Mouse (Mus musculus) kidney, adult 11 months (tissue): ENCODE results near the gene Gm26602.

Source experiments
- DNase-seq: peaks from one replicate; pipeline ENCODE4 v3.0.0; 2022

Gene Gm26602

DNA sequence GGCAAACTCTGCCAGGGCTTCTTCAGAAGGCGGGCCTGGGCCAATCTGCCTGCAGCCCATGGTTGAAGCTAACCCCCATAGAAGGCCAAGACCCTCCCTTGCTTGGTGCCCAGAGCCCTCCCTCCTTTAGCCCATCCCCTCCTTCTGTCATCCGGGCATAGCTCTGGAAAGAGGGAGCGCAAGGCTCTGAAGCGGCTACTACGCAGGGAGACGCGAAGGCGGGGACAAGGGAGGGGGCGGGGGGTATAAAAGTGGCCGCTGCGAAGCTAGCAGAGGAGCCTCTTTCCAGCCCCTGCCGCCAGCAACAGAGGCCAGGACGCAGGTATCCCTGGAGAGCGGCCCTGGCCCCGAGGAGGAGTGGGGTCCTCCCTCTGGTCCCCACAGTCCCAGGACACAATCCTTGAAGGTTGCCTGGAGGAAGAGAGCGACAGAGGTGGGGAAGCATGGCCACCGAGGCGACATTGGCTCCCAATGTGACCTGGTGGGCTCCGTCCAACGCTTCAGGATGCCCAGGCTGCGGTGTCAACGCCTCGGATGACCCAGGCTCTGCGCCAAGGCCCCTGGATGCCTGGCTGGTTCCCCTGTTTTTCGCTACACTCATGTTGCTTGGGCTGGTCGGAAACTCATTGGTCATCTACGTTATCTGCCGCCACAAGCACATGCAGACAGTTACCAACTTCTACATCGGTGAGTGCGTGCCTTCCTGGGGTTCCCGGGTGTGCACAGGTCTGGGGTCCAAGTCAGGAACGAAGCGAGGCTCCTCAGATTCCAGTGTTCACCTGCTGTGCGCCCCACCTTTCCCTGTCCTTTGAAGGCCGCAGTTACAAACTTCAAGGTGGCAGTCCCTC lies 7.8 kb downstream of the Gm26602 start:
- no peak for DNase-seq

DNA sequence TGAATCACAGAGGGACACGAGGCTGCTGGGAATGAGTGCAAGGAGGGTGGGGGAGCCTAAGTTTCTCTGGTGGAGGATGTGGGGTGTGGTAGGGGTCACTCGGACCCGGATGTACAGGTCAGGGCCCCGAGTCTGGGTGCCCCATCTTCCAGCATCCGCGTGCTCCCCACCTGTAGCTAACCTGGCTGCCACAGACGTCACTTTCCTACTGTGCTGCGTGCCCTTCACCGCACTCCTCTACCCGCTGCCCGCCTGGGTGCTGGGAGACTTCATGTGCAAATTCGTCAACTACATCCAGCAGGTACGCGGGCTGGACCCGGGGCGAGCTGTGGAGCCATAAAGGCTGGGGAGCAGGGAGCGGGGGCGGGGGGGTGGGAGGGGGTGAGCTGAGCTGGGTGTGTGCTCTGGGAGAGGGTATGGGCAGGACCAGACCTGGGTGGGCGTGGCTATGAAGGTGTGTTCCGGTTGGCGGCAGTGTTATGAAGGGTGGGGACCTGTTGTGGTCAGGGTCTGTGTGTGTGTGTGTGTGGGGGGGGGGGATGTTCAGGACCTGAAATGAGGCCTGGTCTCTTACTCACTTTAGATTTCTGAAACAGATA lies 8.7 kb downstream of the Gm26602 start:
- peak; percentile 29 for DNase-seq

DNA sequence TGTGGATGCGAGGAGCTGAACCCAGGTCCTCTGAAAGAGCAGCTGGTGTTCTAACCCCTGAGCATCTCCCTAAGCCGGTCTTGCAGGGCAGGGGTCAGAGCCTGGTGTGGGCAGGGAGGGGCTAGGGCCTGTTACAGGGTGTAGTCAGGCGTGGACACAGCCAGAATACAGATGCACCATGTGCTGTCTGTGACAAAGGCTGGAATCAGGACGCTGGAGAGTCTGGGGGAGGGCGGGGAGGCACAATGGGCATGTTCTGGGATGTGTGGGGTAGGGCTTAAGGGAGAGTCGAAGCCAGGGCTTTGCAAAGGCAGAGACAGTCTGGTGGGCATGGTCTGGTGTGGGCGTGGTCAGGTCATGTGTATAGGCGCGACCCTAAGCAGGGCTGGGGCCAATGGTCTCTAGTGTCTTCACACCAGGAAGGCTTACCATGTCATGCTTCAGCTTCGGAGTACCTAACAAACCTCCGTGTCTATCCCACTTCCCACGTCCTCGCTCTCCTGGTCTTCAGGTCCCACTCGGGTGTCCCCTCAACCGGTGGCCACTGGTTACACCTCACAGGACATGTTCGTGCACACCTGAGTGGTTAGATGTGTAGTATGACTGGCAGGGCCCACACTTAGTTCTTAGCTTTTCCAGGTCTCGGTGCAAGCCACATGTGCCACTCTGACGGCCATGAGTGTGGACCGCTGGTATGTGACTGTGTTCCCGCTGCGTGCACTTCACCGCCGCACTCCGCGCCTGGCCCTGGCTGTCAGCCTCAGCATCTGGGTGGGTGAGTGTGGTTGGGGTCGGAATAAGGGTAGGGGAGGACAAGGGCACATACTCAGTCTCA lies 9.6 kb downstream of the Gm26602 start:
- peak; percentile 11 for DNase-seq

DNA sequence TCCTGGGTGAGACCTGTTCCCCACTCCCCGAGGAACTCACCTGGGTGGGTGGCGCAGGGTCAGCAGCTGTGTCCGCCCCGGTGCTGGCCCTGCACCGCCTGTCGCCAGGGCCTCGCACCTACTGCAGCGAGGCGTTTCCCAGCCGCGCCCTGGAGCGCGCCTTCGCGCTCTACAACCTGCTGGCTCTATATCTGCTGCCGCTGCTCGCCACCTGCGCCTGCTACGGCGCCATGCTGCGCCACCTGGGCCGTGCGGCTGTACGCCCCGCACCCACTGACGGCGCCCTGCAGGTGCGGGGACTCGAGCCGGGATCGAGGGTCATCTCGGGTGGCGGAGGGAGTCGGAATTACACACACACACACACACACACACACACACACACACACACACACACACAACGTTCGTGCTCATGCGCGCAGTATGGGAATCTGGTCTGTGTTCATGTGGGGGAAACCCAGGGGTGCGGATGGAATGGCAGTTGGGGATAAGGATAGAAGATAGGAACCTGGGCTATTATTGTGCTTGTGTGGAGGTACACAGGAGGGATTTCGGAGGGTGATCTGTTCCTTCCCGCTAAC lies 10.4 kb downstream of the Gm26602 start, which contains the start of gene R3hdm4:
Gene R3hdm4, minus strand, starts transcription at position 251 of the 578 bp plus-strand sequence.
- no peak for DNase-seq

DNA sequence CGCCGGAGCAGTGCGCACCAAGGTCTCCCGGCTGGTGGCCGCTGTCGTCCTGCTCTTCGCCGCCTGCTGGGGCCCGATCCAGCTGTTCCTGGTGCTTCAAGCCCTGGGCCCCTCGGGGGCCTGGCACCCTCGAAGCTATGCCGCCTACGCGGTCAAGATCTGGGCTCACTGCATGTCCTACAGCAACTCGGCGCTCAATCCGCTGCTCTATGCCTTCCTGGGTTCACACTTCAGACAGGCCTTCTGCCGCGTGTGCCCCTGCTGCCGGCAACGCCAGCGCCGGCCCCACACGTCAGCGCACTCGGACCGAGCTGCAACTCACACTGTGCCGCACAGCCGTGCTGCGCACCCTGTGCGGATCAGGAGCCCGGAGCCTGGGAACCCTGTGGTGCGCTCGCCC lies 10.9 kb downstream of the Gm26602 start:
- DNase-seq = no peak

DNA sequence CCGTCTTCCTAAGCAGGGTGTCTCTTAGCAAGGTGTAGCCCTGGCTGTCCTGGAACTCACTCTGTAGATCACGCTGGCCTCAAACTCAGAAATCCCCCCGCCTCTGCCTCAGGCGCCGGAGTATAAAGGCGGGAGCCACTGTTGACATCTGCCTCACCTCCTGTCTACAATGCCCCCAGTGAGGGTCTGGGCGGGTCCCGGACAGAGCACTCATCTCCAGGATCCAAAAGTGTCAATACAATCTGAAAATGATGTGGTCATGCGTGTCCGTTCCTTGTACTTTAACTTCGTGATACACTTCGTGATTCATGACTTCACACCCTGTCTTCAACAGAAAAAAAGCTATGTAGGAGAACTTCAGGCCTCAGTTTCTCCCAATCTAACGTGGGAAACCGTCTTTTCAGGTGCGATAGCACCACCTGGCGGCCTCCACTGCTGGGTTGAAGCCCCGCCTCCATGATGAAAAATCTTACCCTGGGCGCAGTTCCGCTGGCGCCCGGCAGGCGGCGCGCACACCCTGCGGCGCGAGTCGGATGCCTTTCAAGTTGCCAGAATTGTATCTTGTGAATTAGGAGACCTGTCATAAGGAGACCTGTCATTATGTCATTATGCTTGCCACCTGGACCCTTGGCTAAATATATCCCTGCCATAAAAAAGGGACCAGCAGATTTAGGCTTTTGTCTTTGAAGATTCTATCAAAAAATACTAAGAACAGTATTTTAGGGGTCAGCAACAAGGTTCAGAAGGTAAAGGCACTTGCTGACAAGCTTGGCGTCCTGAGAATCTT lies 14.5 kb downstream of the Gm26602 start:
- DNase-seq = peak; percentile 87

DNA sequence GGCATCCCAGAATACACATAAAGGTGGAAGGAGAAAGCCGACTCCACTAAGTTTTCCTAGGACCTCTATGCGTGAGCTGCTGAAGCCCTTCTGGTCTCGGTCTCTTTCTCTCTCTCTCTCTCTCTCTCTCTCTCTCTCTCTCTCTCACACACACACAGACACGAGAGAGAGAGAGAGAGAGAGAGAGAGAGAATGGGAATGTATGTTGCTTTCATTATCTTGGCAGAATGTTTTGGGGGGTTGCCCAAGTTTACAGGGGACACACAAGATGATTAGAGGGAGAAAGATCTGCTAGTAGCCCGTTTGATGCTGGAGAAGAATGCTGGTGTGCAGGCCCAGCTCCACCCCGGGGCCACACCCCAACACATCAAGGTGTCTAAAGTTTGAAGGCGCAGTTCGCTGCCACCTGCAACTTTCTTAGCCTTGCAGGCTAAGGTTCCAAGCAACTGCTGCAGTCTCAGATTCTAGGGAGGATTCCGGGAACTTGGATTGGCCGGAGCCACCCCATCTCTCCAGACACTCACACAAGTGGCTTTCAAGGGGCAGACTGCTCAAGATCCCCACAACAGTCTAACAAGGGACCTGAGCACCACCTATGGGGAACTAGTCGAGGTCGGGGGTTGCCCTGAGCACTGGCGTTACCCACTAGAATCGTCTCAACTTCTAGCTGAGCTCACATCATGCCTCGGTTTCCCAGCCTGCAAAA lies 15.3 kb downstream of the Gm26602 start:
- DNase-seq = no peak

DNA sequence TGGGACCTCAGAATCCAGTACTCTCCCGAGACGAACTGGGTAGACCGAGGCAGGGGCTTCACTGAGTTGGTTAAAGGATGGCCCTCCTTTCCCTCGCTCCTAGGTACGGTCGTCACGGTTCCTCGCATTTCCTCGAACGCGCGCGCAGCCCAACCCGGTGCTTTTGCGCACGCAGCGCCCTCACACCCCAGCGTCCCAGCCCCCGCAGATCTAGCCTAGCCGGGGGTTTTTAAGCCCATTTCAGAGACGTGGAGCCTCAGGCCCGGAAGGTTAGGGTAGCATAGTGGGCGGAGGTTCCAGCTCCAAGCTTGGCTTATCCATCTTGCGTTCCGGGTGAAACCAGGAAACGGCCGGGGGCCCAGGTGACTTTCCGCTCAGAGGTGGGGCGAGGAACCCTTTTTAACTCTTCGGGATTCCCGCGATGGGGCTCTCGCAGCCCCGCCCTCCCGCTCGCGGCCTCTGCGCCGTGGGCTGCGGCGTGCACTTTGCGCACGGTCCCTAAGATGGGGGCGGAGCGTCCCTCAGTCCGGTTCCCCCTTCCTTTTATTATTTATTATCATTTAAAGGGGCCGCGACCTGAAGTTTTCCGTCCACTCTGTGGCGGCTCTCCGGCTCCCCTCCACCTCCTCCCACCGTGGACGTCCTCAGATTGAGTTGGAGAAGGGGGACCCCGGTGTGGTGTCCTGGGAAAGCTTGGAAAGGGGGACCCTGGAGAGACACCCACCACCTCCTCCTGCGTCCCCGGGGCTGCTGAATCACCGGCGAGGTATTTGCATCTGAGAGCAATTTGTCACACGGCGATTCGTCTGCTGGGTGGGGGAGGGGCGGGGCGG lies 16.1 kb downstream of the Gm26602 start, which contains the start of gene Arid3a:
Gene Arid3a, plus strand, starts transcription at position 553 of the 833 bp plus-strand sequence.
- peak; percentile 90 for DNase-seq

DNA sequence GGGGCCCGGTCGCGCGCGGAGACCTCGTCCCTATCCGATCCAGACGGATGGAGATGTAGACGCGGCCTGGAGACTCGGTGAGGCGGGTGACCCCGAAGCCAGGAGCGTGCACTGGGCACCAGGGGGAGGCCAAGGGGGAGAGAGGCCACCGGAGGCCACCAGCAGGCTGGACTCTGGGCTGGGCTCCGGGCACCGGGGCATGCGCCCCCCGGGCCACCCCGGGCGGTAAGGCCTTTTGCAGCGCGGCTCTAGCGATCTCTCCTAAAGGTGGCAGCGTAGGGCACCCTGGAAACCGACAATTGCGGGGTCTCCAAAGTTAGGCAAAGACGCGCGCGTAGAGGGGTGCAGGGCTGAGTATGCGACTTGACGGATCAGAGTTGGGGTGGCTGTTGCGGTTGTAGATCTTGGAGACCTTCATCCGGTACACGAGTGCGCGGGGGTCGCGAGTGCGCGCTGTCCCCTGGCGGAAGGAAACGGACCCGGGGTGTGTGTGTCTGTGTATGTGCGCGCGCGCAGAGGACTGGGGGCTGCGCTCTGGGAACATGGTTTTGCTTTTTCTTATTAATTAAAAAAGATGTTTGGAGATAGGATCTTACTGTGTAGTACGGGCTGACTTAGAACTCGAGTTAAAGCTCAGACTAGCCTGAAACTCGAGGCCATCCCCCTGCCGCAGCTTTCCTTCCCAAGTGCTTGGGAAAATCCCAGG lies 16.8 kb downstream of the Gm26602 start:
- DNase-seq = peak; percentile 57

DNA sequence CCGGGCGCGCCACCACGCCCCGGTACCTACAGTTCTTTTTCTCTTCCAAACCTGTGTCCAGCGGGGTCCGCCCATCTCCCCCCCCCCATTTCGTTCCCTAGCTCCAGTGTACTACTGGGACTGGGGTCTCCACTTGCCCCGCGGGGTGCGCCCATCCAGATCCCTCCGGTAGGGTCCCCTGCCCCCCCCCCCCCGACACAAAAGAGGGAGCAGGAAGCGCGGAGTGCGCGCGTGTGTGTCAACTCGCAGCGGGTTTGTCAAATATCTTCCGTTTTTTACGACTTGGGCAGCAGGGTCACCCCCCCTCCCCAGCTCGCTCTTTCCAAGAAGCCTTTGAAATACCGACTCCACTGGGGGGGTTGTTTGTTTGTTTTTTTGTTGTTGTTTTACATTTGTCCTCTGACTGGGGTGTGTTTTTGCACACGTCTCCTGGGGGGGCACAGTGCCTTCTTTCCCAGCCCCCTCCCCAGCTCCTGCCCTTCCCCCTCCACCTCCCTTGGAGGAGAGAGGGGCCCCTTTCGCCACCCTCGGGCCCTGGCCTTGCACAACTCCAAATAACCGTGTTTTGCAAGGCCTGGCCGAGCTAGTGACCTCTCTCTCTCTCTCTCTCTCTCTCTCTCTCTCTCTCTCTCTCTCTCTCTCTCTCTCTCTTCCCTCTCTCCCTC lies 17.5 kb downstream of the Gm26602 start:
- DNase-seq = no peak

DNA sequence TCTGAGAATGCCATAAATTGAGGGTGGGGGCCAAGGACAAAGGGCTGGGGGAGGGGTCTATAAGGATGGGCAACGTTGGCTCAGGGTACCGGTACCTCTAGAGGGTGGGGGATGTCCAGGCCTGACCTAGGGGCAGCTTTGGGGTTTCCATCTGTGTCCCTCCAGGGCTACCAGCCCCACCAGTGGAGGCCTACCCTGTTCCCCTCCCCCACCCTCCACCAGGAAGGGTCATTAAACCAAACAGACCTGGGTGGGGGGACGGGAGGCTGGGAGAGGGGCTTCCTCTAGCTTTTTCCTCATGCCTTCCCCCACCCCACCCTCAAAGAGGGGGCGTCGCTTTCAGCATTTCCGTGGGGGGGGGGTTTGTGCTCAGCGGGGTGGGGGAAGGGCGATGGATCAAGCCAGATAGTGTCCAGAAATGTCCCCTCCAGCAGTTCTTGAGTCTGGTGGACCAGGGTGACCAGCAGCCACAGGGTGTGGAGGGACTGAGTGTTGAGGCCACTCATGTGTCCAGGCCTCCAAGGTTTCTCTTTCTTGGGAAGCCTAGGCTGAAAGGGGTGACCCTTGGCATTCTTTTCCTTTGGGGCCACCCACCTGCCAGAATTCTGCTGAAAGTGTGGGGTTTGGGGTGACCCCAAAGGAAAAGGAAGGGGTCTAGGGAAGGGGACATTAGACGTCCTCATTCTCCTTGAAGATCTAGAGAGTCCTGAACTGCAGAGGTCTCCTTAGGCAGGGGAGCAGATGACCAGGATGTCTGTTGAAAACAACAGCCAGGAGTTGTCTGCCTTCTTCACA lies 18.4 kb downstream of the Gm26602 start:
- DNase-seq = no peak

DNA sequence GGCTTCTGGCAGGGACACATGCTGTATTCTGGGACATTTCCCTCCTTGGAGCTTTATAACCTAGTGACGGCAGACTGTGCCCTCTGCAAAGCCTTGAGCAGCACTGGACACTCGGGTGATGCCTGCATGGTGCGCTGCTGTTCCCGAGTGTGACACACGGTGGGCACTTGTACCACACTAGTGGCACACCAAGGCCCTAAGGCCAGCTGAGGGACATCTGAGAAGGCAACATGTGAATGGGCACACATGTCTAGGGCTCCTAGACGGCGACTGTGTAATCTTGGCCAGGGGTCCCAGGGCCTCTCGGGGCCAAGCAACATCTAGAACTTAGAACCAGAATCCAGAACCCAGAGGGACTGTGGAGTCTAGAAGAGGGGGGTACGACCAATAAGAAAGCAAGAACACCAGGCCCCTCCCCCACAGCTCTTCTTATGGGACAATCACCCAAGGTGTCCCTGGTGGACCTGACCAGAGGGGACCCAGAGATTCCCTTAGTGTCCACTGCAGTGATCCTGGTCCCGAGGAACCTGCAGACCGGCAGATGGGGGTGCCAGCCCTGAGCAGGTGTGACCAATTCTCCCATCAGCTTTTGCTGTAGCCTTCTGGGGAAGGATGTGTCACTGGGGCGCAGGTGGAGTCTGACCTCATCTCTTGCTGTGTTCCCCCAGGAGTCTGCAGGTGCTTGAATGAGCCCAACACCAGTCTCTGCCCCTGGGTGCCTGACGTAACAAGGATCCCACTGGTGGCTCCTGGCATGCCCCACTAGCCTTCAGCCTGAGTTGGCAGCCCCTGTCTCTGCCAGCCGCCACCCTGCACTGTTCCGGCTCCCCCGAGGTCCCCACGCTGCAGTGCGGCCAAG lies 19.5 kb downstream of the Gm26602 start:
- DNase-seq = no peak

DNA sequence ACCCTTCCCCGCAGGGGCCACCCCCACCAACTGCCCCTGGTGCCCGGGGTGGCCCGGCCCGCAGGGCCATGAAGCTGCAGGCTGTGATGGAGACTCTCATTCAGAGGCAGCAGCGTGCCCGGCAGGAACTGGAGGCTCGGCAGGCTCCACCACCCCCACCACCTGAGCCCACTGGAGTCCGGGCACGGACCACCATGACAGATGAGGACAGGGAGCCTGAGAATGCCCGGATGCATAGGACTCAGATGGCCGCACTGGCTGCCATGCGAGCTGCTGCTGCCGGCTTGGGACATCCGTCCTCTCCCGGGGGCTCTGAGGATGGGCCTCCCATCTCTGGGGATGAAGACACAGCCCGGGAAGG lies 20.1 kb downstream of the Gm26602 start:
- DNase-seq = no peak

DNA sequence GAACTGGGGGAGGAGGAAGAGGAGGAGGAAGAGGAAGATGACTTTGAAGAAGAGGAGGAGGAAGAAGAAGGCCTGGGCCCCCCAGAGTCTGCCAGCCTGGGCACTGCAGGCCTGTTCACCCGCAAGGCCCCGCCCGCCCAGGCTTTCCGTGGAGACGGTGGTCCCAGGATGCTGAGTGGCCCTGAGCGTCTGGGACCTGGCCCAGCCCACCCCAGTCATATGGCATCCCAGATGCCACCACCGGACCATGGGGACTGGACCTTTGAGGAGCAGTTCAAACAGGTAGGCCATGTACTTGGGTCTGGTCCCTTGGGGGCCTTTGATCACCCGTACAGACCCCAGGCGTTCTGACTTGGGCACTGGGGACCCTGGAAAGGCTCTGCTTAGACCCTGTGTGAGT lies 21.1 kb downstream of the Gm26602 start:
- no peak for DNase-seq

DNA sequence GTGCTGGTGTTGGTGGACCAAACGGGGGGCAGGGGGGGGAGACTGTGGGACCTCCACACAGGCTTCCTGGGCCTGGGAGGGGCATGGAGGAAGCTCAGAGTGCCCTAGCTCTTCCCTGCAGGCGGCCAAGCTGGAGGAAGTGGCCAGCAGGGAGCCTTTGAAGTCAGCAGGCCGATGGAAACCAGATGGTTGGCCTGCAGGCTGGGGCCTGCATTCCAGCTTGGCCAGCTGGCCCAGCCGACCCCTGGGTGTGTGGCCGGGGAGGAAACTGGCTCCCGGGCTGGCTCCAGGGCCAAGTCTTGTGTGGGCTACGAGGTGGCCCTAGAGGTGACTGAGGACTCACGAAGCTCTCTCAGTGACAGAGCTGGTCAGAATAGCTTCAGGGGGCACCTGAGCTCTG lies 22.1 kb downstream of the Gm26602 start:
- DNase-seq = peak; percentile 62

DNA sequence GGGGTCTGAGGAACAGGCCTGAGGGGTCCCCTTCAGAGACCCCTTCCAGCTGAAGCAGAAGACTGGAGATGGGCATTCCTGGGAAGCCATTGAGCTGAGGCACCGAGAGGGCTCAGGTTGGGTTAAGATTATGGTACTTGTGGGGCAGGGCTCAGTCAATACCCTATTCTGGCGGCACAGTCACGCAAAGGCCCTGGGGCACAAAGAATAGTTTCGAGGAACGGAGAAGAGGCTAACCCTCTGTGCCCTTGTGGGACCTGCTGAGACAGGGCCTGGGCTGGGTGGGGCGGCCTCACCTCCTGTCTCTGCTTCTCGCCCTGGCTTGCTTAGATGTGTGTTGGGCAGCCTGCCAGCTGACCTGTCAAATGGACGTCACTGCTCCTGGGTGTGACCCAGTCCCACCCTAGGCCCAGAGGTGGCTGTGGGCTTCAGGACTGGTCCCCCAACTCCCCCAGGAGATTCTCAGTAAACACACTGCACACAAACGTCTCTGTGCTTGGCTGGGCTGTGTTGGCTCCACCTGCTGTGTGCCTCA lies 22.6 kb downstream of the Gm26602 start:
- no peak for DNase-seq

DNA sequence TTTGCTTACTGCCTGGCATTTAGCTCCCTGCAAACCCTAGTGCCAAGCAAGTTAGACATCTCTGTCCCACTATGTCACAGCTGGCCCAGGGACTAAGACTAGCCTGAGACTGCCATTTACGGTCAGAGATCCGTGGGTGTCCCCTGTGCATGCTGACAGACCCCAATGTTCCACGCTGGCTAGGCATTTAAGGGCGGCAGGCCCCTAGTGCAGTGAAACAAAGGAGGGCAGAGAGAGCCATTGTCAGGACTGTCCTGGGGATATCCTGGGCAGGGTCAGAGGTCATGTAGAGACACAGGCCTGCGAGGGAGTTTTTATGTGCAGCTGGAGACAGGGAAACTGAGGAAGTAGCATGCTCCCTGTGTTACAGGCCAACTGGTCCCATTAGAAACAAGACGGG lies 23.2 kb downstream of the Gm26602 start:
- DNase-seq = no peak
